Mouse (Mus musculus) lung, embryonic 16.5 days (tissue): ENCODE measurements around the gene Il9r. TPM values are rescaled to one million over a fixed set of nuclear protein-coding genes. Genes with fewer than 3 reads are reported as not detected.

Experiments used
- ATAC-seq: fragments of 200-750 bp; cut with Nextera tagmentation; 2 replicates; pipeline ENCODE4 v1.8.0; 2017; ENCODE audit warnings: low read depth, mild to moderate bottlenecking, moderate library complexity
- H3K27ac ChIP-seq: fragments of 300-500 bp; sonication (generic); 2 replicates; pipeline ENCODE4 v1.5.1; 2014; ENCODE audit warnings: mild to moderate bottlenecking, control low read depth, low read length
- H3K27me3 ChIP-seq: fragments of 300-500 bp; sonication (generic); 2 replicates; pipeline ENCODE4 v1.6.1; 2014; ENCODE audit warnings: low read depth, low read length, mixed read lengths; ENCODE audit not compliant: control insufficient read depth, insufficient read depth
- H3K36me3 ChIP-seq: fragments of 300-500 bp; sonication (generic); 2 replicates; pipeline ENCODE4 v1.6.1; 2014; ENCODE audit warnings: low read length; ENCODE audit not compliant: control insufficient read depth, insufficient read depth
- H3K4me1 ChIP-seq: fragments of 300-500 bp; sonication (generic); replicated peaks from 2 replicates; pipeline ENCODE4 v1.6.1; 2014; ENCODE audit warnings: low read length, mixed read lengths; ENCODE audit not compliant: control insufficient read depth, insufficient read depth
- H3K4me2 ChIP-seq: fragments of 300-500 bp; sonication (generic); 2 replicates; pipeline ENCODE4 v1.6.1; 2014; ENCODE audit warnings: low read depth, low read length, control low read depth
- H3K4me3 ChIP-seq: fragments of 300-500 bp; sonication (generic); 2 replicates; pipeline ENCODE4 v1.5.1; 2014; ENCODE audit warnings: mild to moderate bottlenecking, low read length, control low read depth
- H3K9ac ChIP-seq: fragments of 300-500 bp; sonication (generic); 2 replicates; pipeline ENCODE4 v1.6.1; 2014; ENCODE audit warnings: low read length, control low read depth
- H3K9me3 ChIP-seq: fragments of 300-500 bp; sonication (generic); 2 replicates; pipeline ENCODE4 v1.6.1; 2016; ENCODE audit warnings: low read length; ENCODE audit not compliant: control insufficient read depth
- WGBS: fragments of 180-500 bp; shearing (Covaris S2); extraction: QIAGEN DNeasy Blood & Tissue Kit; methylation state at CpG from one replicate; pipeline ENCODE4 v1.1.7; 2014; 5-methylcytosine and 5-hydroxymethylcytosine counted together
- polyA plus RNA-seq: library from polyadenylated mRNA; unstranded; fragments of >200 nt; fragmentation: Nextera tagmentation; extraction: Ambion mirVana; gene quantifications from 2 replicates; pipeline ENCODE4 v1.2.1, GENCODE M21; 2015

Il9r gene
- polyA plus RNA-seq, 1 experiment from 2014 or later: 0.06 TPM

- Histone ChIP-seq H3K36me3 (no peaks in the 10 kb centered on the region), H3K9me3 (no peaks in the 10 kb centered on the region), H3K9ac (no peak overlapping the region), H3K27ac (no peak overlapping the region), H3K4me1 (peaks cover 7% of the 10 kb centered on the region; the same call in 1 of the 2 replicates), H3K27me3 (no peaks in the 10 kb centered on the region), H3K4me3 (no peak overlapping the region), H3K4me2 (no peak overlapping the region)
- 66% methylated on average over 15 of the region's 15 CpGs for WGBS
- no peak for ATAC-seq
Measured at GRCm38 (mm10) chr11:32141627-32142586, 58.2 kb downstream of the Il9r start.

- peaks cover 7% of the 10 kb centered on the region; the same call in 1 of the 2 replicates for H3K4me1 ChIP-seq
- H3K9ac ChIP-seq: no peak overlapping the region
- no peak for ATAC-seq
- no peak overlapping the region for H3K4me2 ChIP-seq
- H3K27me3 ChIP-seq: no peaks in the 10 kb centered on the region
- no peak overlapping the region for H3K4me3 ChIP-seq
- no peaks in the 10 kb centered on the region for H3K9me3 ChIP-seq
- no peaks in the 10 kb centered on the region for H3K36me3 ChIP-seq
- no peak overlapping the region for H3K27ac ChIP-seq
- 20% methylated on average over 2 of the region's 2 CpGs for WGBS
Measured at GRCm38 (mm10) chr11:32141034-32141433, 59.0 kb downstream of the Il9r start.

- H3K9me3 ChIP-seq: no peaks in the 10 kb centered on the region
- H3K4me1 ChIP-seq: peaks cover 7% of the 10 kb centered on the region; the same call in 1 of the 2 replicates
- no peak overlapping the region for H3K27ac ChIP-seq
- no peak overlapping the region for H3K4me3 ChIP-seq
- no peaks in the 10 kb centered on the region for H3K27me3 ChIP-seq
- no peak overlapping the region for H3K4me2 ChIP-seq
- ATAC-seq: no peak
- H3K9ac ChIP-seq: no peak overlapping the region
- H3K36me3 ChIP-seq: no peaks in the 10 kb centered on the region
- WGBS: 66% methylated on average over 6 of the region's 6 CpGs
Measured at GRCm38 (mm10) chr11:32139528-32139961, 60.5 kb downstream of the Il9r start.

GRCm38 (mm10) chr11:32138614-32138964 is 61.5 kb downstream of the Il9r start:
- H3K27ac ChIP-seq: no peak overlapping the region
- no peak overlapping the region for H3K9ac ChIP-seq
- no peak overlapping the region for H3K4me3 ChIP-seq
- H3K4me2 ChIP-seq: 0 out of 2 replicates have a peak overlapping the region, but pooled peaks have one; percentile 32
- H3K36me3 ChIP-seq: no peaks in the 10 kb centered on the region
- no peaks in the 10 kb centered on the region for H3K27me3 ChIP-seq
- H3K4me1 ChIP-seq: peaks cover 7% of the 10 kb centered on the region; the same call in 1 of the 2 replicates
- WGBS: 11% methylated on average over 9 of the region's 9 CpGs
- no peak for ATAC-seq
- no peaks in the 10 kb centered on the region for H3K9me3 ChIP-seq

- H3K36me3 ChIP-seq: no peaks in the 10 kb centered on the region
- no peaks in the 10 kb centered on the region for H3K27me3 ChIP-seq
- no peak overlapping the region for H3K4me3 ChIP-seq
- no peak overlapping the region for H3K27ac ChIP-seq
- H3K4me2 ChIP-seq: peak overlapping the region; percentile 32
- H3K9ac ChIP-seq: no peak overlapping the region
- peaks cover 7% of the 10 kb centered on the region; the same call in 1 of the 2 replicates for H3K4me1 ChIP-seq
- H3K9me3 ChIP-seq: no peaks in the 10 kb centered on the region
- 0 out of 2 replicates have a peak, but pooled peaks have one; percentile 51 for ATAC-seq
- WGBS: 13% methylated on average over 15 of the region's 15 CpGs
Measured at GRCm38 (mm10) chr11:32137719-32138613, 62.1 kb downstream of the Il9r start.

Other genes with a start within 250 kb of the Il9r start
- gene 4930524B15Rik, start 234.7 kb downstream of the Il9r start, polyA plus RNA-seq: not detected in 2 replicates
- 1.6 and 3.0 TPM in 2 replicates for gene Nsg2, start 199.8 kb downstream of the Il9r start, polyA plus RNA-seq
- 49.2 and 52.1 TPM in 2 replicates for gene Snrnp25, start 5.1 kb upstream of the Il9r start, polyA plus RNA-seq
- gene Rhbdf1, start 22.0 kb upstream of the Il9r start, polyA plus RNA-seq: 70.9 and 71.2 TPM in 2 replicates
- 35.9 and 37.9 TPM in 2 replicates for gene Mpg, start 26.2 kb upstream of the Il9r start, polyA plus RNA-seq
- gene Nprl3, start 67.4 kb upstream of the Il9r start, polyA plus RNA-seq: 45.2 and 46.2 TPM in 2 replicates
- 64.4 and 68.2 TPM in 2 replicates for gene Hba-x, start 76.1 kb upstream of the Il9r start, polyA plus RNA-seq
- gene Hba-a1, start 83.2 kb upstream of the Il9r start, polyA plus RNA-seq: 8,555 and 10,091 TPM in 2 replicates
- 1.8 and 2.8 TPM in 2 replicates for gene Hbq1b, start 86.7 kb upstream of the Il9r start, polyA plus RNA-seq
- 22,746 and 25,203 TPM in 2 replicates for gene Hba-a2, start 96.2 kb upstream of the Il9r start, polyA plus RNA-seq
- 0.46 and 1.1 TPM in 2 replicates for gene Hbq1a, start 99.8 kb upstream of the Il9r start, polyA plus RNA-seq
- 23.4 and 23.6 TPM in 2 replicates for gene Sh3pxd2b, start 147.5 kb upstream of the Il9r start, polyA plus RNA-seq